Mouse (Mus musculus) bone marrow, adult 2 months (tissue): ENCODE measurements around the gene Gm16181.

Experiments used
- CTCF ChIP-seq: fragments of 200-500 bp; IDR thresholded peaks from 2 replicates; pipeline ENCODE4 v1.5.1; 2011; ENCODE audit warnings: low read length, control low read depth; ENCODE audit not compliant: control insufficient read depth, insufficient read depth
- POLR2A ChIP-seq: fragments of 200-500 bp; IDR thresholded peaks from 2 replicates; pipeline ENCODE4 v1.6.1; 2011; ENCODE audit warnings: low read depth, mild to moderate bottlenecking, control low read depth, low read length, borderline replicate concordance; ENCODE audit not compliant: control insufficient read depth

DNA sequence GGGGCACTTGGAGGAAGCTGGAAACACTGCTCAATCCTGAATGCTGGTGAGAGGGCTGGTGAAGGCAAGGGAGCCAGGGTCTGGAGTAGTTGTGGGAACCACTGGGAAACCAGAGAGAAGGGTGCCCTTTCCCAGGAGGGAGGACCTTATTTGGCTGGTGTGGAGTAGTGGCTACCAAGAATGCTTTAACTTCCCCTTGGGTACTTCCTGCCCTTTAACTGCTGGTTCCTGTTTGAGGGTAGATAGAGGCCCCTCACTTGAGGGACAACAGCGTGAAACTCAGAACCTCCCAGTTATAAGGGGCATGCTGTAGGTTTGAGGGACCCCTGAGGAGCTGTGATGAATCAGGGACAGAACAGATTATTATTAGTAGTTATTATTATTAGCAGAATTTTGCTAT is 31.4 kb upstream of the Gm16181 start:
- TF ChIP-seq CTCF (no peak), POLR2A (no peak)
